Mouse (Mus musculus) B cell, adult 62 days (primary cell): ENCODE data around the gene Tet1. TPM values are rescaled to one million over a fixed set of nuclear protein-coding genes. Genes with fewer than 3 reads are reported as not detected.

Source experiments
- total RNA-seq: library from RNA; stranded (reverse); gene quantifications from 4 replicates; pipeline ENCODE4 v1.2.4, GENCODE M21; 2023

Gene Tet1
- total RNA-seq: 6.4 to 11.6 TPM (median 9.2 TPM) in 4 replicates

GRCm38 (mm10) chr10:62908896-62909295 lies at the start of gene Tet1:
Gene Tet1, minus strand, starts transcription at chr10:62908996.

GRCm38 (mm10) chr10:62946738-62947471 lies 38.1 kb upstream of the Tet1 start, which contains the start of gene Dna2:
Gene Dna2, plus strand, starts transcription at chr10:62947026.

GRCm38 (mm10) chr10:62919925-62920765 lies 11.3 kb upstream of the Tet1 start, which contains the start of gene Slc25a16:
Gene Slc25a16, plus strand, starts transcription at chr10:62920633.

GRCm38 (mm10) chr10:62792177-62793090 lies 116.4 kb downstream of the Tet1 start, which contains the start of gene Ccar1:
Gene Ccar1, minus strand, starts transcription at chr10:62792286.

Other genes with a start within 250 kb of the Tet1 start
- 0.25 TPM in 1 of 4 replicates, not detected in the others for gene Stox1, start 182.9 kb downstream of the Tet1 start, total RNA-seq
- gene Ccar1, start 116.7 kb downstream of the Tet1 start, total RNA-seq: 134 to 161 TPM (median 151 TPM) in 4 replicates
- gene Slc25a16, start 11.6 kb upstream of the Tet1 start, total RNA-seq: 13.3 to 19.7 TPM (median 19.5 TPM) in 4 replicates
- 1.4 to 3.3 TPM (median 2.9 TPM) in 4 replicates for gene Dna2, start 38.0 kb upstream of the Tet1 start, total RNA-seq
- gene Rufy2, start 71.2 kb upstream of the Tet1 start, total RNA-seq: 28.5 to 39.8 TPM (median 32.0 TPM) in 4 replicates
- 90.9 to 102 TPM (median 100 TPM) in 4 replicates for gene Hnrnph3, start 115.2 kb upstream of the Tet1 start, total RNA-seq
- gene Pbld2, start 115.3 kb upstream of the Tet1 start, total RNA-seq: 0.67 to 2.1 TPM (median 1.5 TPM) in 4 replicates
- gene Pbld1, start 151.2 kb upstream of the Tet1 start, total RNA-seq: not detected in 4 replicates
- gene Atoh7, start 190.7 kb upstream of the Tet1 start, total RNA-seq: not detected in 4 replicates